Mouse (Mus musculus) liver, embryonic 13.5 days (tissue): ENCODE measurements around the gene Mecom. TPM values are rescaled to one million over a fixed set of nuclear protein-coding genes. Genes with fewer than 3 reads are reported as not detected.

Experiments
- ATAC-seq: fragments of 200-750 bp; cut with Nextera tagmentation; 2 replicates; pipeline ENCODE4 v1.8.0; 2017; ENCODE audit warnings: low read depth, mild to moderate bottlenecking, moderate number of reproducible peaks, moderate library complexity
- DNase-seq: peaks from one replicate; pipeline ENCODE4 v3.0.0; 2022
- H3K27ac ChIP-seq: fragments of 300-500 bp; sonication (generic); 2 replicates; pipeline ENCODE4 v1.5.1; 2015; ENCODE audit warnings: moderate library complexity, mild to moderate bottlenecking, inconsistent platforms
- H3K27me3 ChIP-seq: fragments of 300-500 bp; sonication (generic); 2 replicates; pipeline ENCODE4 v1.6.1; 2015; ENCODE audit warnings: mild to moderate bottlenecking, inconsistent platforms
- H3K36me3 ChIP-seq: fragments of 300-500 bp; sonication (generic); 2 replicates; pipeline ENCODE4 v1.6.1; 2015; ENCODE audit warnings: mild to moderate bottlenecking, inconsistent platforms
- H3K4me1 ChIP-seq: fragments of 300-500 bp; sonication (generic); replicated peaks from 2 replicates; pipeline ENCODE4 v1.6.1; 2015; ENCODE audit warnings: inconsistent platforms
- H3K4me2 ChIP-seq: fragments of 300-500 bp; sonication (generic); 2 replicates; pipeline ENCODE4 v1.6.1; 2015; ENCODE audit warnings: inconsistent platforms, mild to moderate bottlenecking, moderate library complexity
- H3K4me3 ChIP-seq: fragments of 300-500 bp; sonication (generic); replicated peaks from 2 replicates; pipeline ENCODE4 v1.5.1; 2015; ENCODE audit warnings: mild to moderate bottlenecking, inconsistent platforms
- H3K9ac ChIP-seq: fragments of 300-500 bp; sonication (generic); 2 replicates; pipeline ENCODE4 v1.6.1; 2015; ENCODE audit warnings: mild to moderate bottlenecking, inconsistent platforms
- H3K9me3 ChIP-seq: fragments of 300-500 bp; sonication (generic); replicated peaks from 2 replicates; pipeline ENCODE4 v1.6.1; 2016; ENCODE audit warnings: inconsistent platforms
- WGBS: fragments of 180-500 bp; shearing (Covaris S2); methylation state at CpG from one replicate; pipeline ENCODE4 v1.1.7; 2015; ENCODE audit not compliant: insufficient replicate concordance; 5-methylcytosine and 5-hydroxymethylcytosine counted together
- polyA plus RNA-seq: library from polyadenylated mRNA; unstranded; fragments of >200 nt; fragmentation: Nextera tagmentation; extraction: Ambion mirVana; gene quantifications from 2 replicates; pipeline ENCODE4 v1.2.1, GENCODE M21; 2015

The Mecom gene
- polyA plus RNA-seq, 1 experiment from 2014 or later: 0.81 TPM

- DNase-seq (no peak), ATAC-seq (no peak)
- H3K36me3 ChIP-seq: no peaks in the 10 kb centered on the region
- no peaks in the 10 kb centered on the region for H3K9me3 ChIP-seq
- no peak overlapping the region for H3K4me2 ChIP-seq
- H3K4me3 ChIP-seq: no peak overlapping the region
- H3K27ac ChIP-seq: no peak overlapping the region
- 40% methylated on average over 7 of the region's 7 CpGs for WGBS
- H3K27me3 ChIP-seq: no peaks in the 10 kb centered on the region
- H3K4me1 ChIP-seq: no peaks in the 10 kb centered on the region
- H3K9ac ChIP-seq: no peak overlapping the region
Observed at GRCm38 (mm10) chr3:30066519-30066918, 481.3 kb downstream of the Mecom start.

GRCm38 (mm10) chr3:30060058-30060457 is 487.8 kb downstream of the Mecom start:
- no peak overlapping the region for H3K4me3 ChIP-seq
- DNase-seq: no peak

GRCm38 (mm10) chr3:30059615-30060014 is 488.2 kb downstream of the Mecom start:
- no peak overlapping the region for H3K4me3 ChIP-seq
- H3K27ac ChIP-seq: no peak overlapping the region
- H3K4me2 ChIP-seq: no peak overlapping the region
- H3K9ac ChIP-seq: no peak overlapping the region
- H3K27me3 ChIP-seq: no peaks in the 10 kb centered on the region
- WGBS: 59% methylated on average over 4 of the region's 4 CpGs
- ATAC-seq (no peak), DNase-seq (no peak)
- no peaks in the 10 kb centered on the region for H3K36me3 ChIP-seq
- no peaks in the 10 kb centered on the region for H3K4me1 ChIP-seq
- H3K9me3 ChIP-seq: no peaks in the 10 kb centered on the region

More at GRCm38 (mm10) chr3:30060058-30060457, 487.8 kb downstream of the Mecom start:
- WGBS: 81% methylated on average over 7 of the region's 7 CpGs
- no peak overlapping the region for H3K27ac ChIP-seq
- no peaks in the 10 kb centered on the region for H3K4me1 ChIP-seq
- no peaks in the 10 kb centered on the region for H3K27me3 ChIP-seq
- no peaks in the 10 kb centered on the region for H3K9me3 ChIP-seq
- H3K9ac ChIP-seq: no peak overlapping the region
- no peak overlapping the region for H3K4me2 ChIP-seq
- H3K36me3 ChIP-seq: no peaks in the 10 kb centered on the region
- ATAC-seq: no peak

- Histone ChIP-seq H3K4me3 (no peak overlapping the region), H3K9ac (no peak overlapping the region), H3K36me3 (no peaks in the 10 kb centered on the region), H3K27ac (no peak overlapping the region), H3K4me2 (no peak overlapping the region), H3K9me3 (no peaks in the 10 kb centered on the region), H3K27me3 (no peaks in the 10 kb centered on the region), H3K4me1 (no peaks in the 10 kb centered on the region)
- ATAC-seq: no peak
- DNase-seq: no peak
- 67% methylated on average over 6 of the region's 6 CpGs for WGBS
Observed at GRCm38 (mm10) chr3:30051287-30051686, 496.5 kb downstream of the Mecom start.

- no peak overlapping the region for H3K4me3 ChIP-seq
- H3K4me2 ChIP-seq: no peak overlapping the region
- WGBS: 59% methylated on average over 5 of the region's 5 CpGs
- no peak overlapping the region for H3K9ac ChIP-seq
- no peak overlapping the region for H3K27ac ChIP-seq
- DNase-seq: no peak
- H3K4me1 ChIP-seq: no peaks in the 10 kb centered on the region
- H3K36me3 ChIP-seq: no peaks in the 10 kb centered on the region
- no peak for ATAC-seq
- H3K27me3 ChIP-seq: no peaks in the 10 kb centered on the region
- H3K9me3 ChIP-seq: no peaks in the 10 kb centered on the region
Observed at GRCm38 (mm10) chr3:30050795-30051194, 497.0 kb downstream of the Mecom start.

GRCm38 (mm10) chr3:30048792-30049191 is 499.0 kb downstream of the Mecom start:
- H3K36me3 ChIP-seq: no peaks in the 10 kb centered on the region
- H3K9ac ChIP-seq: no peak overlapping the region
- ATAC-seq (no peak), DNase-seq (no peak)
- no peaks in the 10 kb centered on the region for H3K9me3 ChIP-seq
- 47% methylated on average over 5 of the region's 5 CpGs for WGBS
- H3K27me3 ChIP-seq: no peaks in the 10 kb centered on the region
- no peaks in the 10 kb centered on the region for H3K4me1 ChIP-seq
- H3K4me3 ChIP-seq: no peak overlapping the region
- no peak overlapping the region for H3K4me2 ChIP-seq
- H3K27ac ChIP-seq: no peak overlapping the region

- WGBS: 34% methylated on average over 4 of the region's 4 CpGs
- Histone ChIP-seq H3K4me2 (no peak overlapping the region), H3K4me3 (no peak overlapping the region), H3K27me3 (no peaks in the 10 kb centered on the region), H3K9me3 (no peaks in the 10 kb centered on the region), H3K36me3 (no peaks in the 10 kb centered on the region), H3K27ac (no peak overlapping the region), H3K9ac (no peak overlapping the region), H3K4me1 (no peaks in the 10 kb centered on the region)
- no peak for DNase-seq
- ATAC-seq: no peak
Observed at GRCm38 (mm10) chr3:30048157-30048556, 499.7 kb downstream of the Mecom start.

- H3K27me3 ChIP-seq: no peaks in the 10 kb centered on the region
- H3K4me2 ChIP-seq: no peak overlapping the region
- no peak for ATAC-seq
- no peak overlapping the region for H3K9ac ChIP-seq
- 50% methylated on average over 3 of the region's 3 CpGs for WGBS
- no peak overlapping the region for H3K4me3 ChIP-seq
- no peaks in the 10 kb centered on the region for H3K36me3 ChIP-seq
- DNase-seq: no peak
- H3K4me1 ChIP-seq: no peaks in the 10 kb centered on the region
- H3K9me3 ChIP-seq: no peaks in the 10 kb centered on the region
- H3K27ac ChIP-seq: no peak overlapping the region
Observed at GRCm38 (mm10) chr3:30043525-30043924, 504.3 kb downstream of the Mecom start.

GRCm38 (mm10) chr3:30038545-30038944 is 509.3 kb downstream of the Mecom start:
- no peak overlapping the region for H3K27ac ChIP-seq
- no peak for DNase-seq
- no peaks in the 10 kb centered on the region for H3K27me3 ChIP-seq
- no peak overlapping the region for H3K4me2 ChIP-seq
- H3K4me1 ChIP-seq: no peaks in the 10 kb centered on the region
- no peaks in the 10 kb centered on the region for H3K36me3 ChIP-seq
- H3K9ac ChIP-seq: no peak overlapping the region
- H3K9me3 ChIP-seq: no peaks in the 10 kb centered on the region
- WGBS: 56% methylated on average over 3 of the region's 3 CpGs
- no peak overlapping the region for H3K4me3 ChIP-seq
- no peak for ATAC-seq

- Histone ChIP-seq H3K4me1 (no peaks in the 10 kb centered on the region), H3K27me3 (no peaks in the 10 kb centered on the region), H3K4me3 (no peak overlapping the region), H3K4me2 (no peak overlapping the region), H3K9me3 (no peaks in the 10 kb centered on the region), H3K27ac (no peak overlapping the region), H3K9ac (no peak overlapping the region), H3K36me3 (no peaks in the 10 kb centered on the region)
- WGBS: 80% methylated on average over 13 of the region's 13 CpGs
- DNase-seq (no peak), ATAC-seq (no peak)
Observed at GRCm38 (mm10) chr3:30019961-30020360, 527.8 kb downstream of the Mecom start.

- Histone ChIP-seq H3K4me1 (no peaks in the 10 kb centered on the region), H3K27ac (no peak overlapping the region), H3K9me3 (no peaks in the 10 kb centered on the region), H3K4me2 (no peak overlapping the region), H3K36me3 (no peaks in the 10 kb centered on the region), H3K9ac (no peak overlapping the region), H3K4me3 (no peak overlapping the region), H3K27me3 (0 out of 2 replicates have a peak, but pooled peaks cover under 1% of the 10 kb centered on the region)
- no peak for DNase-seq
- WGBS: 68% methylated on average over 8 of the region's 8 CpGs
- no peak for ATAC-seq
Observed at GRCm38 (mm10) chr3:30019411-30019810, 528.4 kb downstream of the Mecom start.

GRCm38 (mm10) chr3:30018202-30018601 is 529.6 kb downstream of the Mecom start:
- Histone ChIP-seq H3K36me3 (no peaks in the 10 kb centered on the region), H3K4me1 (no peaks in the 10 kb centered on the region), H3K9ac (no peak overlapping the region), H3K27ac (no peak overlapping the region), H3K4me3 (no peak overlapping the region), H3K9me3 (no peaks in the 10 kb centered on the region), H3K4me2 (no peak overlapping the region), H3K27me3 (0 out of 2 replicates have a peak, but pooled peaks cover 4% of the 10 kb centered on the region)
- WGBS: 64% methylated on average over 12 of the region's 12 CpGs
- ATAC-seq (no peak), DNase-seq (no peak)
